Mouse (Mus musculus) B cell, adult 2 months (primary cell): Measurements from ENCODE around the gene Nxph3.

Experiments
- DNase-seq, 2 experiments: peaks; one replicate each; pipeline ENCODE4 v3.0.0; 2022

Nxph3 gene

GRCm38 (mm10) chr11:95492256-95492655, 22.1 kb downstream of the Nxph3 start:
- no peak for DNase-seq

- DNase-seq: no peak
These were observed 24.3 kb downstream of the Nxph3 start for GRCm38 (mm10) chr11:95490104-95490503.

- DNase-seq: no peak
These were observed 27.1 kb downstream of the Nxph3 start for GRCm38 (mm10) chr11:95487237-95487636.

GRCm38 (mm10) chr11:95485634-95486033, 28.7 kb downstream of the Nxph3 start:
- no peak for DNase-seq

- DNase-seq: no peak
These were observed 33.7 kb downstream of the Nxph3 start for GRCm38 (mm10) chr11:95480662-95481061.

- no peak for DNase-seq
These were observed 34.9 kb downstream of the Nxph3 start for GRCm38 (mm10) chr11:95479458-95479857.

GRCm38 (mm10) chr11:95476323-95476722, 38.0 kb downstream of the Nxph3 start:
- DNase-seq: no peak

GRCm38 (mm10) chr11:95473456-95473855, 40.9 kb downstream of the Nxph3 start:
- DNase-seq: no peak

- DNase-seq: no peak
These were observed 41.4 kb downstream of the Nxph3 start for GRCm38 (mm10) chr11:95472942-95473341.

GRCm38 (mm10) chr11:95467731-95468130, 46.6 kb downstream of the Nxph3 start:
- no peak for DNase-seq

GRCm38 (mm10) chr11:95462168-95462567, 52.2 kb downstream of the Nxph3 start:
- DNase-seq: no peak

- no peak for DNase-seq
These were observed 53.5 kb downstream of the Nxph3 start for GRCm38 (mm10) chr11:95460872-95461271.
